Mouse (Mus musculus) embryonic fibroblast, embryonic 13.5 days (primary cell): ENCODE measurements around the gene 4930415O20Rik.

ENCODE experiments used
- CTCF ChIP-seq: IDR thresholded peaks from 2 replicates; pipeline ENCODE4 v1.5.1; 2011; ENCODE audit warnings: mild to moderate bottlenecking, control low read depth, low read length, moderate library complexity, borderline replicate concordance; ENCODE audit not compliant: insufficient read depth
- POLR2A ChIP-seq: IDR thresholded peaks from 2 replicates; pipeline ENCODE4 v1.6.1; 2011; ENCODE audit warnings: low read depth, mild to moderate bottlenecking, control low read depth, low read length, moderate library complexity

DNA sequence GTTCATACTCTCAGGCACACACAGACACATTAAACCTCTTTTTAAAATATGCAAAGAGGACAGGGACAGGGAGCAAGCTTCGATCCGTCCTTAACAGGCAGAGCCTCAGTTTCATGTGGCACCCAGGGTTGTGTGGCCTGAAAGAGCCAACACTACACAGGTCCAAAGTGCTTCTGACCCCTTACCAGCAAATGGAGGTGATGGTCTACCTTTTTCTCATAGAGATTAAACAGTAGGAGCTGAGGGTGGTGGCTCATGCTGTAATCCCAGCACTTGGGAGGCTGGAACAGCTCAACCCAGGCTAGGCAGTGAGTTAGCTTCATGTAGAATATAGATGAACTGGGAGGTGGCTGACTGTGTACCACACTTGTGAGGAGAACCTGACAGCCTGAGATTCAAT is 8.5 kb downstream of the 4930415O20Rik start:
- TF ChIP-seq CTCF: no peak
- no peak for TF ChIP-seq POLR2A
